Mouse (Mus musculus): ENCODE data around the gene Haus3.

The Haus3 gene

DNA sequence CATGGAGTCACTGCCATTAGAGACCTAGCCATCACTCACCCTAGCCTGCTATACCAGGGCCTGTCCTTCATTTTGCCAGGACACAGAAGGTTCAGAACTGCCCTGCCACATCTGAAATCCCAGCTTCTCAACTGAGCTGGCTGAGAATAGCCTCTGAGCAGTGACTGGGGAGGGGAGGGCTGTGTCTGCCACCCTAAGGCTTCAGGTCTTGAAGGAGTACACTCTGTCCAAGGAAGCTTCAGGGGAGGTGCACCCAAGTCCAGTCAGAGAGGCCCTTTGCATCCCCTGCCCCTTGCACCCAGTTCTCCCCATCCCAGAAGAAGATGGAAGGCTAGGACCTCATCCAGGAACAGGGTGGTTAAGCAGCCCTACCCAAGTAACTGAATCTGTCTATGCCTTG is 16.5 kb upstream of the Haus3 start:
- peak; percentile 1 for DNase-seq

DNA sequence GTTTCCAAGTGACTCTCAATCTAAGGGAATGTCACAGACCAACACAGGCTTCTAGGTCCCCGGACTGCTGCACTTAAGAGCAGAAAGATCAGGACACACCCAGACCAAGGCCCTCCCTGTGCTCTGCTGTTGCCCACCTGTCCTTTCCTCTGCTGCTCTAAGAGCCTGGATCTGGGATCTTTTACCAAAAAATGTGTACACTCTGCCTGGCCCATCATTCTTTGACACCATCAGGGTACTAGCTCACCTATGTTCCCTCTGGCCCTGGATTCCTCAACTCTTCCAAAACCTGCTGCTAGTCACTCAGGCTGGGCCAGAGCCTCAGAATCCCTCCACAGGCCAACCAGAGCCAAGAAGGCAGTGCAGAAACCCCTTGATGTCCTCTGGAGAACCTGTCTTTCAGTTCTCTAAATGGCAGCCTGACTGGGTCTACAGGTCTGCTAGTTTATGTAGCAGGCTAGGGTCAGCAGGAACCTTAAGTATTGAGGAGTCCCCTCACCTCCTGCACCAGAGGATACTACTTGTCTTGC is 15.8 kb upstream of the Haus3 start:
- DNase-seq, result peak; percentile 1

DNA sequence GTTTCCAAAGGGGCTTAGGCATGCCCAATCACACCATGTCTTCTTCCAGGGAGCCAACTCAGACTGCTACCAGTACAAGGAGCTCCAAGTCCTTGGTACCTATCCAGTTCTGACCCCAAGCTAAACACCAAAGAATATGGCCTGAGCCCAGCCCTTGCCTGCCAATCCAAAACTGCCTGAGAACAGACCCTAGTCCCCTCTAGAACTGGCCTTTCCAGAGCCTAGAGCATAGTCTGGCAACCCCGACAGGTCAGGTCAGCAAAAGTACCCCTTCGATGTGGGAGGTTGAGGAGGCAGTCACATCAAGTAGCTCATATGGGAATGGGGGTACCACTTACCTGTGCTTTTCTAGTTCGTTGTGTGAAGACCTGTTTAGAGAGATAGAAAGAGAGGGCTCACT is 14.6 kb upstream of the Haus3 start:
- no peak for DNase-seq

DNA sequence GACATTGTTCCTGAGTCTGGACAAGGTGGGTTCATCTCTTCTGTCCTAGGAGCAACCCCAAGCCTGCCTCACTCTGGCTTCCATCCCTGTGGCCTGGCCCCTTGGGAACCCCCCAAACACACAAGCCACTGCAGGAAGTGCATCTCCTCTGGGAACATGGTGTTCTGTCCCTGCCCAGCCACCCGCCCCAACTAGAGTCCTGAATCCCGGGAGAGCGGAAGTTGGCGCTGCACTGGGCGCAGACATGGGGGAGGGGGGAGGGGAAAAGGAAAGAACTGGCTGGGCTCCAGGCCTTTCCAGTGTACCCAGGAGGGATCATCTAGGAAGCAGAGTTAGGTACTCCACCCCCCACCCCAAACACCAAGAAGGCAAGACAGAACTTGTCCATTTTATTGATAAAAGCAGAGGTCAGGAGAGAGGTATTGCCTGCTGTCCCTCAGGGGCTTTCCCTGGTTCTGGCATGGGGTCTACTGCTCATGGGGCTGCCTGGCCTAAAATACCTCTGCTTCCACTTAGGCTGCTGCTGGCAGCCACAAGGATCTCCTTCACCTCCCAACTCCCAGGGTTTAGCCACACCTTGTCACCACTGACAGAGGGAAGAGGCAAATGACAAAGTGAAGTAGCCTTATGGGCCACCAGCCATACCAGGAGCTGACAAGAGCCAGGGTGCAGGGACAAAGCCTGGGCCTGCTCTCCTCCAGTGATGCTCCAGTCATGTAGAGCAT is 14.0 kb upstream of the Haus3 start:
- DNase-seq, result no peak

DNA sequence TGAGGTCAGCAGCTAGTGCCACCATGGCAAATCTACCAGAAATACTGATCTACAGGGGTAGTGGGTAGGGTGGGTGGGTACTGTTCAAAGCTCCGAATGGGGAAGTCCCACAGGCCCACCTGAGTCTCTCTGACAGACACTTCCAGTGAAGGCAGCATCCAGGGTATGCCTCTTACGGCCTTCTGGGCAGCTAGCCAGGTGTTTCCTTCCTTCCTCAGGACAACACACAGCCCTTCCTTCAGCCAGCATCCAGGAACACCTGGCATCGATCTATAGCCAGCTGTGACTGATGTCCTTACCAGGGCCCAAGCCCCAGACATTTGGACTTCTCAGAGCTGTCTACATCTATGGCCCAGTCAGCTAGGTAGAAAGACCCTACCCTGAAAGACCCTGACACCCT is 13.2 kb upstream of the Haus3 start:
- no peak for DNase-seq

DNA sequence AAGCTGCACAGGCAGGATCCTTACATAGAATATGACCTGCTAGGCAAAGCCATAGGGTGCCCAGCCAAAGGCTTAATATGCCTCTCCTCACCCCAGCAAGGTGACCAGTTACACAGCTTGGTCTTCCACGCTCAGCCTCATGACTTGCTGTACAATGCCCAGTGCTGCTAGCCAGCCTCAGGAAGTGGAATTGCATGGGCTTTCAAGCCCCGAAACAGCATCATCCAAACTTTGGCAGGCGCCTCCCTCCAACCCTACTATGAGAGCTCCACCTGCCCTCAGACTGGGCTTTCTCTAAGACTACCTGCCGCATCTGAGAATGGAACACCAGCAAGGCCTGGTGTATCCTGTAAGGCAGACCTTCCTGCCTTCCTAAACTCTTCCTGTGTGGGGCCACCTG is 8.5 kb upstream of the Haus3 start:
- DNase-seq, result no peak

DNA sequence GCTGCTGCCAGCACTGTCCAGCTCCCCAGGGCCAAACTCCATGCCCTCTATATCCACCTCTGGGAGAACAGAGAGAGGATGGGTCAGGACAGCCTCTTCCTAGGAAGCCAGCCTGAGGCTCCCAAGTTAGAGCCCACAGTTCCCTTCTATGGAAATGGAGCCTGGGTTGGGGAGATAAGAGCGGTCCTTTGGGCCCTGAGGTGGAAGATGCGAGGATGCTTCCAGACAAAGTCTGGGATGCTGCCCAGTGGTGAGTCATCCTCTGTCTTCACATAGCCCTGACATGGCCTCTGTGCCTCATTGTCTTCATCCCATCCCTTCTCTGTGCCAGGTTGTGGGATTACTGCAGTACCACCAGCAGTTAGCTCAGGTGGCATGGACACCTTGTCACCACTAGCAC is 7.8 kb upstream of the Haus3 start:
- DNase-seq, result no peak

DNA sequence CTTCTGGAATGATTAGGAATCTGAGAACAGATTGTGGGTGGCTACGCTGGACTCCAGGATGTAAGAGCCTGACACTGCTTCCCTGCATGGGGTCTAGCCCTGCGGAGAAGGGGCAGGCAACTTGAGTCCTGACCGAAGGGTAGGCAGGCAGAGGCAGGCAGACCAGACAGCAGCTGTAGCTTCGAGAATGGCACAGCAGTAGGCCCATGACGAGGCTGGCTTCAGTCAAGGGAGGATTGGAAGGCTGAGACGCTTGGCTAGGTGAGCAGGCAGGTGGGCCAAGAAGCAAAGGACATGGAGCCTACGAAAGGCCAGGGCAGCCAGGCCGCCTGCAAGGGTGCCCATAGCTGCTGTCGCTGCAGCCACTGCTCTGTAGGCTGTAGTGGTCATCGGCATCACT is 7.4 kb upstream of the Haus3 start:
- DNase-seq, result no peak

DNA sequence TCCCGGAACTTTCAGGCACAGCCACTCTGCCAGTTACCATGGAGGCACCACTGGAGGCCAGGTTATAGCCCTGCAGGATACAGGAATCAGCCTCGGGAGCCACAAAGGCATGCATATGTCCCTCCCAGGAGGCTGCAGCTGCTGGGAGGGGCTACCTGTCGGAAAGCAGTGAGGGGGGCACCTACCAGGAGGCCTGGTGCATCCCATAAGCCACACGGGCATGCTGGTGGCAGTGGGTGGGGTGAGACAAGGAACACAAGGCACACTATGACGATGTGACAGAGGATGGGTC is 6.0 kb upstream of the Haus3 start:
- no peak for DNase-seq

DNA sequence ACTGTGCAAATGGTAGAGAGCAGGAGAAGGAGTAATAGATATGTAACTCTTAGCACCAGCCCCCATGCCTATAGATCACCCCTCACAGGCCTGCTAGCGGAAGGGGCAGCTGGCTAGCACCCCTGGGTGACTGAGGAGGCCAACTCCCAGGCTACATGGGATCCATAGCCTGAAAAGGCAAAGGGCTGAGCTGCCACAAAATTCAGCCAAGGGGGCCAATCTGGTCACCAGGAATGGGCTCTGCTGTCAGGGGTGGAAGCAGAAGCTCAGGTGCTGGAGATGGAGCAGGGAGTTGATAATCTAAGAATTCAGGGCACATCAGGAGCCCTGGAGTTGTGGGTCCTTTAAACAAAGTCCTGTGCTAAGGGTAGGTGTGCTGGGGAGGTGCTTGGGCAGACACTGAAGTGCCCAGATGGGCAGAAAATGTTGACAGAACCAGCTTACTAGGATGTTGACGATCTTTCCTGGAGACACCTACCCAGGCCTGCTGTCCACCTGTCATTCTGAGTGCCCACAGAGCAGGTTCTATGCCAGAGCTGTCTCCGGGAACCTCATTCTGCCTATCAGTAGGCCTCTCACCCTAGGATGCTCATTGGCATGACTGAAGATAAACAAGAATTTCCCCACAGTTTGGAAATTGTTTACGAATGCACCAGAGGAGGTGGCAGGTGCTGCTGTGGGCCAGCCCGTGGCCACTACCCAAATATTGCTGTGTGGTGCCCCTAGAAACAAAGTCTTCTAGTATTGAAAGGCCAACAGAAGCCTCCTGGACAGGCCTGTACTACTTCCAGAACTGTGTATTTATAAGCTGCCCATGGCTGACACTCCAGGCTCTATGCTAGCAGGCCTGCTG is 5.4 kb upstream of the Haus3 start:
- no peak for DNase-seq

DNA sequence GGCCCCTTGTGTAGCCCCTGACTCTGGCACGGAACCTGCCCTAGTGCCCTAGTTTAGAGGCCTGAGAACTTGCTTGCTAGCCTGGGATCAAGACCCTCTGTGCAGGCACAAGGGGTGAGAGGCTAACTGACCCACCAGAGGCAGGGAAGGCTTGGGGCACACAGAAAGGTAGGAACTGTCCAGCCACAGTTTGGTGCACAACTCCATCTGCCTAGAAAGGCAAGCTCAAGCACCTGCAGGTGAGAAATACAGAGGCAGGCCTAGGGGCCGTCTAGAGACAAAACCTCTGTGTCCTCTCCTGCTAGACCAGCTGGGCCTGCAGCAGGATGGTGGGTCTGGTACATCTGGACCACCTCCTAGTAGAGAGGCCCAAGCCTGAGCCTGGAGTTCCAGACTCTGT is 4.7 kb upstream of the Haus3 start:
- DNase-seq, result no peak

DNA sequence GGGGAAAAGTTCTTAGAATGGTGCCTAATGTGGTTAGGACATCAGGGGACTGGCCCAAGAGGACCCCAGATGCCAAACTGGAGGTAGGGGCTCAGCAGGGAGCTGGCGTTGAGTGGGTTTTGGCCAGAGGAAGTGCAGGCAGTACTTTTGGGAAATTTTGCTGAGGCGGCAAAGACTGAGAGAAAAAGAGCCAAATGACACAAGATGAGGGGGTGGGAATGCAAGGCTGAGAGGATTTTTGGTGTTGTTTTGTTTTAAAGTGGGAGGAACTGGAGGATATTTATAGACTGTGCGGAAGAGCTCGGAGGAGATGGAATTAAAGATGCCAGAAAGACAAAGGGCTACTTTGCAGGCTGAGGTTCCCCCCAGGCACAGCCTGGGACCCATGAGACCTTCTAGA is 1.4 kb upstream of the Haus3 start:
- DNase-seq, result no peak

DNA sequence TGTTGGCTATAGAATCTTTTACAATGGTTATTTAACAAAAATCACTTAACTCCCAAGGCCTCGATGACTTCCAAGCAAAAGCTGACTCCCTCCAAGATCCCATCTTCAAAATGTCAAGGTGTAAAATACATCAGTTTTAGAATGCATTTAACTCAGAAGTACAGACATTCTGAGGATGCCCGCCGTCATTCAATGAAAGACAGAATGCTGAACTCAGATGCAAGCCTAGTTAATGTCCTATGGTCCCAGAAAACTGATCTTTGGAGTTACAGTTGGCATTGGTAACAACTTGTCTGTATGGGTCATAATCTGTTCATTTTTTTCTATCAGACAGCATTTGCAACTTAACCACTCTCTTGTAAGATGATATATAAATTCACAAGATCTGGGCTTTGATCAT is 627 bp upstream of the Haus3 start:
- DNase-seq, result no peak

DNA sequence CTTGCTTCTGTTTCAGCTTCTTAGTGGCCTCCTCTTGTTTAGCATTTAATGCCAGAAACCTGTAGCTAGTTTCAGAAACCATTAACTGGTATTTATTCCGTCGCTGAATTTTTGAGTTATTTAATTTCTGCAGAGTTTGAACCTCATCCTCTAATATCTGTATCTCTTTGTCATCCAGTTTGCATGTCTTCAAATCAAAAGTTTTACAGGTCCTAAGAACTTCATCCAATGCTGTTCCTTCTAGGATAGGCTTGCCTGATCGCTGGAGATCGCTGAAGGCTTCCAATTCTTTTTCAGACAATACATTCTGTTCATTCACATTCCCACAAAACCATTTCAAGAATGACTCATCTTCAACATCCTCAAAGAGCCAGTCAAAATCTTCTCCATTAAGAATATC is 1.5 kb downstream of the Haus3 start:
- DNase-seq, result no peak

DNA sequence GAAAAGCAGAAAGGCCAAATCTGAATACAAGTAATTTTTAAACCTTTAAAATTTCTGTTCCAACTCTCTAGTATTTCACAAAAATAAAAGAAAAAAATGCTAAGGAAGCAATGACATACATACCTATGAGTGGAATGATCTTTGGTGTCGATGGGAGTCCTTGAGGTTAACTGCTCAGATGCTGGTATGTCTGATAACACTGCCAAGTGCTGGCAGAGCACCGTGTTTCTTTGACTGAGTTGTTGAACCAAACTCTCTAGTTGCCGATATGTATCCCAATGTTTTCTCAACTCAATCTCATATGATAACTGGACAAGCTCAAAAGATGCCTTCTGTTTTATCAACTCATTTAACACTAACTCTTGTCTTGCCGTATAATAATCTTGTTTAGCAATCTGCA is 3.5 kb downstream of the Haus3 start:
- DNase-seq, result no peak

DNA sequence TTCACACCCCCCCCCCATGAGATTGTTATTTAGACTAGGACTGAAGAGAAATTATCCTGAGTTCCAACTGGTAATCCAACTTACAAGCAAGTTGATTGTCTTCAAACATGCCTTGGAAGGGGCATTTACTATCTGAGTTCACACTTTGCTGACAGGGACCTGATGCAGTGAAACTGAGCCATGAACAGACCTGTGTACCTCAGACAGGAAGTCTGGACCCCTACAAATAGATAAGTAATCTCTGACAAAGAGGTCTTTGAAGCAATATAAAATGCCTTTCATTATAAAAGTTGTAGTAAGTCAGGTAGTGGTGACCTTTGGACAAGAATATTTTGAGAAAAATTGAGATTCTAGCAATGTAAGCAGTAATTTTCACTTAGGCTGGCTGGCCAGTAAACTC is 20.9 kb downstream of the Haus3 start:
- DNase-seq, result no peak

DNA sequence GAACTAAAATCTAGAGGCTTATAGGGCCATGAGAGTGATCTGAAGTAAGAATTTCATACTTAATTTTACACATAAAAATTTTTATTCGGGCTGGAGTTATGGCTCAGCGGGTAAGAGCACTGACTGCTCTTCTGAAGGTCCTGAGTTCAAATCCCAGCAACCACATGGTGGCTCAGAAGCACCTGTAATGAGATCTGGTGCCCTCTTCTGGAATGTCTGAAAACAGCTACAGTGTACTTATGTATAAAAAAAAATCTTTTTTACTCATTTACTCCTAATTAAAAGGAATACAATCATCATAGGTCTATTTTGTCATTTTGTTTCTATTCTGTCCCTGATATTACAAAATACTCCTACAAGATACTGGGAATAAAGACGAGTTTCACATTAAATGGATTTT is 21.8 kb downstream of the Haus3 start:
- no peak for DNase-seq

DNA sequence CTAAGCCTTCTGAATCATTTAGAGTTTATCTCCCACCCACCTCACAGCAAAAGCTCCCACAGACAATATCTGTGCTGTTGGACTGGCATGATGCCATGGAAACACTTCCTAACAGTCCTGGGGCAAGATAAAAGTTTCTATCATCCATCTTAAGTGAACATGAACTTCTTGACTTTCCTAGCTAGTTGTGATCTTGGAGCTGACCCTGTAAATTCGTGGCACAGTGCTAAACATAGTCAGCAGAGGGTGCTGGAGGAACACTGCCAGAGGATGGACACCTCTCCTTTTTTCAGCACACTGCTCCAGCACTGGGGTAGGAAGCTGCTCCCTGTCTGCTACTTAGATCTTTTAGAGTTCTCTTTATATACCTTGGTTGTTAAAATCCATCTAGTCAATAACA is 29.6 kb downstream of the Haus3 start:
- peak; percentile 9 for DNase-seq

DNA sequence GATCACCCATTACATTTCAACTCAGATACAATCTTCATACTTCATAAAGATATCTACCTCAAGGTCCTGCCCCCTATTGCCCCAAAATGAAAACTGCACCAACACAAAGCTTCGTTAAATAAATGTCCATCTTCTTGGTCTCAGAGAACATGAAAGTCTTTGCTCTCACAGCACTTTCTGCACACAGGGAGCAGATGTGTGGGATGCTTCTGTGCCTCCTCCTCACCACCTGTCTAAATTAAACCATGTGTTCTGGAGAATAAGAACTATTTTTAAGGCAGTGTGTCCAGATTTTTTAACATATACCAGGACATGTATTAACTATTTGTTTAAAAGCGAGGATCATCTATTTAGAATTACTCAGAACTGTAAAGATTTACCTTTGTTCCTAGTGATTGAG is 36.6 kb downstream of the Haus3 start:
- DNase-seq, result no peak

DNA sequence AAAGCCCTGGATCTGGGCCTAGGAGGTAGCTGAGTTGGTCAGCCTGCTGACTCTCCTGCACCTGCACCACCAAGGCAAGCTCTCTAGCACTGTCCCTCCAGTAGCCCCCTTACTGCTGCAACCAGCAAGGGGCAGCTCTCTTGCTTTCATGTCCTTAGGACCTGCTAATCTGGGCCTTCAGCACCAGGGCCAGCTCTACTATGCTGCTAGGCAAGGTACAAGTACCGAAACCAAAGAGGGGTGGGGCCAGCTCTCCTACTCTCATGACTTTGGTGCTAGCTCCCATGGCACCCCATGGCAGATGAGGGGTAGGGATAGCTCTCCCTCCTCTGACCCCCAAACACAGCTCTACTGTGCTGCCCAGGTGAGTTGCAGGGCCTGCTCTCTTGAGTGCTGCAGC is 45.2 kb downstream of the Haus3 start:
- no peak for DNase-seq

DNA sequence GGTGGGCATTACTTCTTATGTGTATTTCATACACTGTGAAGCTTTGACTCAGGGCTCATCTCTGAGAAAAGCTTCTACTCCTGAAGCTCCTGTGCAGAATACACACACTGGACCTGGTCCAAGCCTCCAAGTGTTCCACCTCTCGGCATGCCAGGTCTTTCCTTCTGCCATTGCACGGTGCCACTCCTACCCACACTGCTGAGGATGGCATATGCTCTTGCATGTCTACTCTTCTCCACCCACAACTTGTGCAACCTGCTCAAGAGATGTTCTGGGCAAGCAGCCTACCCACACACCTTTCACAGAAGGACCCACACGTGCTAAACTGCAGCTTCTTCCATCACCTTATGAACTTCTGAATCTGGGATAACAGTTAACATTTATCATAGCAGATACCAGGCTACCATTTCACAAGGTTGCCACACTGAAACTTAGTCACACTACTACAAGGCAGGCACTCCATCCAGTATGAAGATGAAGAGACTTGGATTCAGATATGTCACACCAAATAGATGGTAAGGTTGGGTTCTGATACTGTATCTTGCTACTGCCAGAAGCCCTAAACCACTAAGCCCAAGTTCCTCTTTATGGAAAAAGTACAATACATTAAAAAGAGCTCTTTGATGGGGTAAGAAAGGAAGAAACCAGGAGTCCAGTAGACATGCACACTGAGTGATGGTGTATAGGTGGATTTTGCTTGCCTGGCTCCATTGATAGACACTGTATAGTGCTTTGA is 50.0 kb downstream of the Haus3 start:
- no peak for DNase-seq

DNA sequence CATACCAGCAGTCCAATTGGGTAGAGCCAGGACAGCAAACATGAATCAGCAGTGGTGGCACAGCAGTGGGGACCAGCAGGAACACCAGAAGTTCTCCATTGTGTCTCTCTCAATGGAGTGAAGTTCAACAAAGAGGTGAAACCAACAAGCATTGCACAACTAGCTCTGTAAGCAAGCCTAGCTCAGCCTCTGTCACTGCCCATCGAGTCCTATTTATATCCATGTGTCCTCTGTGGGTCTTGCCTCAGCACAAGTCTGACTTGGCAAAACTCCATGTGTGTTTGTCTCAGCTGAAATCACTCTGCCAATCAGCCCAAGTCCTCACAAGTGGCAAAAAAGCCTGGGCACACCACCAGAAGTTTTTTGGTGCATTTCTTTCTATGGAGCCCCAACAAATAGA is 63.6 kb downstream of the Haus3 start:
- DNase-seq, result no peak

All from right cerebral cortex, postnatal 4 days (tissue).